Mouse (Mus musculus) mouse embryonic stem cell (cell line): ENCODE measurements at regions not wholly inside any gene's neighbourhood (a gene's known extent, or its start where the extent isn't known, plus 50 kb on each side); places are given as distances from the start of the nearest gene placed in this dataset.

Experiments
- in situ Hi-C, 2 experiments: fragments of 300-500 bp; cut with MboI; formaldehyde crosslinking; loops; 1 replicate in 1 of 2; 3 replicates in 1 of 2; pipeline ENCODE4 v1.14.3; 2019 to 2020; ENCODE audit warnings: low sequenced_read_pairs in 2 of 2, low pct_unique_long_range_greater_than_20kb in 1 of 2, mixed read lengths in 1 of 2; ENCODE audit not compliant: unreplicated experiment in 1 of 2

DNA sequence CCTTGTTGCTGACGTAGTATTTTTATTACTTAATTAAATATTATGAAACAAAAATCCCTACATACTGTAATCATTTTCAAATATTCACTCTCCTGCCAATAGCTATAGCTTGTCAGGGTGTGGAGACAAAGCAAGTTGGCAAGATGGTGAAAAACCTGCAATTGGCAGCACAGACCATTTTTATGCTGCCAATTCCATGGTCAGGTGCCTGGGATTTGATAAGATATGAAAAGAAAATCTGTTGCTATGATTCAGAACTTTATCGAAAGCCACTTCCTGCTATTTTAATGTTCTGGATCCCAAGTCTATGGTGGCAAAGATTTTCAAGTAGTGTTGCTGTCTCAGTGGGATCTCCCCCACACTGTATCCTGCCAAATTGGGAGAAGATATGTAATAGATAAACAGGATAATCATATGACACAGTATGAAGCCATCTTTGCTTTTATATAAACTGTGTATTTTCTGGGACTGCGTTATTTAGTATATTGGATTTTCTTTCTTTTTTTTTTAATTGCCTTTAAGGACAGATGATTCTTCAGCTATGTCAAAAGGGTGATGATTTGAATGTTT lies 165.3 kb upstream of the Lrrc3b start:
- in situ Hi-C loops = no loop called here

DNA sequence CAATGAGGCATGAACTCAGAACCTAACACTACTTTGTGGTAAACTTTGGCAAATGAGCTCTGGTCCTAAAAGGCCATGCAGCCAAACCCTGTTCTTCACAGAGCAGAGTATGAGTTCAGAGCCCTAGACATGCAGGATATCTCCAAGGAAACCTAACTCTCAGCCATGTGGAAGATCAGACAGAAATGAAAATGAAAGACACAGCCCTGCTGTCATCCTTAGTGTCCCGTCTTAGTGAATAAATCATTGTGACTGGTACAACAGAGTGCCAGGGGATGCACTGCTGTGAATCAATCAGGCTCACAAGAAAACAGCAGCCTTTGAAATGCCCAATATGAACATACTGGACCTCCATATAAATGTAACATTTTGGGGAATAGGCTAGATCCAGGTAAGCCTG lies 171.4 kb upstream of the Lrrc3b start:
- in situ Hi-C loops = no loop called here

DNA sequence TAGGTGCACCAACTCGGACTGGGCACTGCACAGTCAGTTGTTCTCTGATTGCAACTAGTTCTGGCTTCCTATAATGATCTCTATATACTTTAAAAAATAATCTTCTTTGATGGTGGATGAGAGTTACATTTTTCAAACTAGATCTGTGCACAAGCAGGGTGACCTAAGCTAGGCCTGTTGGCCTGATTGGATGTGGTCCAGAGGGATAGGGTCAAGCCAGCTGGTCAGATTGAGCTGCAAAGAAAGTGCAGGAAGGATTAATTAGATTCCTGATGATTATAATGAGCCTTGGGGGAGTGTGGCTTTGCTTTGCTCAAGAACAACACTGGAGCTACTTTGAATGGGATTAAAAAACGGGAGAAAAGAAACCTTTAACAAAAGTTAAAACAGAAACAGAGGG lies 195.8 kb upstream of the Lrrc3b start:
- in situ Hi-C loops = no loop called here

DNA sequence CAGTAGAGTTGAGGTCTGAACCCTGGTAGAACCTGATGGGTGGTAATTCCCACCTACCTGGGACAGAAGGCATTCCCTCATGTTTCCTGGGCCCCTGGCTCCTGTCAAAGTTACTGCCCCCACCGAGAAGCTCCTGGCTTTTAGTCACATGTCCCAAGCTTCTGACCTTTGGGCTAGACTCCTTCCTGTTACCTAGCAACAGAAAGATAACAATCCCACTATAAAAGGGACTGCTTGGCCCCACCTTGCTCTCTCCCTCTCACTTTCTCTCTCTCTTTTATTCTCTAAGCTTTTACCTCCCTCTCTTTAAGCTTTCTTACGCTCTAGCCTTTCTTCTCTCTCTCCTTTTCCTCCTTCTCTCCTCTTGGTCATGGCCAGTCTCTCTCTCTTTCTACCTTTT lies 198.9 kb upstream of the Lrrc3b start:
- in situ Hi-C loops = no loop called here

DNA sequence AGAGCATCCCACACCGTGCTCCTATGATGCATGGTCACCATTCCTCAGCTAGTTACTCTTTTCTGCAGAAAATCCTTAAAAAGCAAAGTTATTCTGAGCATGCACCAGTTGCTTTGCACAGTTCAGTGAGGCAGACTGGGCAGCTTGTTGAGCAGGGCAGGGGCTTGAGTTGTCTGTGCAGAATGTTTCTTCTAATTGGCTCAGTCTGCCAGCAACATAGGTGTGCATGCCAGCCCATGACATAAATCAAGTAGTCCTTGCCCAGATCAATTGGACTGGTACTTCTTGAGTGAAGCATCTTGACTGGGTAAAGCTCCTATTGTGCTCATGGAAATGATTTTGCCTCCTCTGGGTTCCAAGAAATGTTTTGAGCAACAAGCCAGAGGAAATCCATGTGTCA lies 200.1 kb upstream of the Lrrc3b start:
- in situ Hi-C loops = no loop called here

DNA sequence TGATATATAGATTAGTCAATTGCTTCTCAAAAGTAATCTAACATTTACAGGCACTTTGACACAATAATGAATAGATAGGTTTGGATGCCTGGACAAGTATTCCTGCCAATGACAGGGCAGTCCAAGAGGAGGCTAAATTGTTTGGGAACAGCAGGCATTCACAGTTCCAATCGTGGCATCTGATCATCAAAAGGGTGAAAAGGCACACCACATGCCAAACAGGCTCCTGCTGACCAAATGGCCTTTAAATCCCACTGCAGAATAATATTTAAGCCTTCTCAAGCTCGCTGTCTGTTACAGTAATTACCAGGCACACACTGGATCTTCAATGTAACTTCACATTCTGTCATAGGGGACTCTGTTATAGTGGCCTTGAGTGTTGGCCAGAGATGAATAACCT lies 222.1 kb upstream of the Lrrc3b start:
- in situ Hi-C loops = no loop called here

DNA sequence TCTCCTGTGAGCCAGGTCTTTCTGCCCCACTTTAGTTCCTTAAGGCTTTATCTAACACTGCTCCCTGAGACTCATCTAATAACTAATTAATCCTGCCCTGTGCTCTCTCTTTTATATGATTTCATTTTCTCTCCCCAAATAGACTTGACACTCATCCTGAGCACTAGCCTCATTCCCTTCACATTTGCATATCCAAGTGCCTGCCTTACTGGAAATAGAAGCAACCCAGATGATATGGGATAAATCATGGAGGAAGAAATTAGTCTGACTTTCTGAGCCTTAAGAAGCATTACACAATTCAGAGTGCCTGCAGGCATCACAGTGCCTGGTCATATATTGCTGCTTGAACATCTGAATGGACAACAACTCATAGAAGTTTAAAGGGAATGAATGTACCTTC lies 233.5 kb upstream of the Lrrc3b start:
- in situ Hi-C loops = no loop called here

DNA sequence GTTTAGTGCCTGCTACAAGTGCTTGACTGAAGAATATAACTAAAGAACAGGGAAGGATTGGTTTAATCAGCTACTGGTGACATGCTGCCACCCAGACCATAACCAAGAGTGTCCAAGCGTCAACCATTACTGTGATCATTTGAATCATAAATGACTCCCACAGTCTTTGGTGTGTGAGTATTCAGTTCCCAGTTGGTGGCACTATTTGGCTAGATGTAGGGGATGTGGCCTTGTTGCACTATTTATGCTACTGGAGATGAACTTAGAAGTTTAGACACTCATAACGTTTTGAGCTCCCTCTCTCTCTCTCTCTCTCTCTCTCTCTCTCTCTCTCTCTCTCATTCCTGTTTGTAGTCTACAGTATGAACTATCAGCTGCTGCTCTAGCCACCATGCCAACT lies 238.4 kb upstream of the Lrrc3b start:
- in situ Hi-C loops = no loop called here

DNA sequence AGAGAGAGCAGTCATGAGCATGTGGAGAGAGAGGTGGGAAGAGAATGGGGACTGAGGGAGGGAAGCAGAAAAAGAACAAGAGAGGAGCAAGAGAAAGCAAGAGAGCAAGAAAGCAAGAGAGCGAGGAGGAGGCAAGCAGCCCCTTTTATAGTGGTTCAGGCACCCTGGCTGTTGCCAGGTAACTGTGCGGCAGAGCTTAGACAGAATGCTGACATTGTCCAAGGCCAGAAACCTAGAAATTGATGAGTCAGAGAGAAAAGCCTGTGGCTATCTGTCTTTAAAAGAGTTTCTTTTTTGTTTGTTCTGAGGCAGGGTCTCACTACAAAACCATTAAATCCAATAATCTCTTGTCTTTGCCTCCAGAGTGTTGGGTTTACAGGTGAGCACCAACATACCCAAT lies 240.7 kb upstream of the Lrrc3b start:
- in situ Hi-C loops = no loop called here

DNA sequence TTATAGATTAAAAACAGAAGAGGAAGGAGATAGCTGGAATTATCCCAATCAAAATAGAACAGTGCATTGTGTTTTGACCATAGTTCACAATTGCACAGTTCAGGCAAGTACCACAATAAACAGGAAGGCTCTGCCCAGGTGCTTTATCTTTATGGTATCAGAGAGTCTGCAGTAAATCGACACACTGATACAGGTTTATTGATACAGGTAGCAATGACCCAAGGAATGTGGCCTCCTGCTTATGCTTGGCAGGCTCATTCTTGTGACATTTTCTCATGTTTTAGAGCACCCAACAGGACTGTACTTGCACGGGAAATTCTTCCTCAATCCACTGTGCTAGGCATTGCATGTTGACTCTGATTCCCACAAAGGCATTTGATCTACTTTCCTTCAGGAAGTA lies 259.2 kb upstream of the Lrrc3b start:
- in situ Hi-C loops = no loop called here

DNA sequence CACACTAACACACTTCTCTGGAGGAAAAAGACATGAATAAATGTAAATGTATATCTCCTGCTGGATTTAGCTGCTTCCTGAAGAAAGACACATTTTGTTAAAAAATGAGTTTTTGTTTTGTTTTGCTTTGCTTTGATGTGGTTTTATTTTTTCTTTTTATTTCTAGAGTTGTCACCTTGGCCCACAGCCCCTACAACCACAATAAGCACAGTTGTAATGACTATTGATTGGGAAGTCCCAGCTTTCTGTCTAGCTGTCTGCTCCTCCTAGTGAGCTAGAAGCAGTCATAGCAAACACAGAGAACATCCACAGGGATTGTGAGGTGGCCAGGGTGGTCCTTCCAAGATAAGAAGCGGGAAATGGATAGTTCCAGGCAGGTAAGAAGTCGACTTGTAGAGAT lies 259.8 kb upstream of the Lrrc3b start:
- in situ Hi-C loops = no loop called here

DNA sequence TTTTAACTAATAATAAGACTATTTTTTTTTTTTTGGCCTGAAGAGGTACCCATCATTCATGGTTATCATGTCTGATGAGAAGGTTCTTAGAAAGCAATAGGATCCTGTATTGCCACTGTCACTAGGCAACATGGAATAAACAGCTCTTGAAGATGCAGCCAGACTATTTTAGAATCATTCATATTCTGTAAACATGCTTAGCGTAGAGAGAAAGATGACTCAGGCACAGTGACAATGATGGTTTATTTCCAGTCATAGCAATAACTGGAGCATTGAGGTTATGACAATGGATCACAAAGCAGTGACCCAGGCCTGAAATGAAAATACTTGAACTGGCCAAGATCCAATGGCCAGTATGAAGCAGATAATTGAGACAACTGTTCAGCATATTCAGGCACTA lies 283.3 kb upstream of the Lrrc3b start:
- in situ Hi-C loops = no loop called here

DNA sequence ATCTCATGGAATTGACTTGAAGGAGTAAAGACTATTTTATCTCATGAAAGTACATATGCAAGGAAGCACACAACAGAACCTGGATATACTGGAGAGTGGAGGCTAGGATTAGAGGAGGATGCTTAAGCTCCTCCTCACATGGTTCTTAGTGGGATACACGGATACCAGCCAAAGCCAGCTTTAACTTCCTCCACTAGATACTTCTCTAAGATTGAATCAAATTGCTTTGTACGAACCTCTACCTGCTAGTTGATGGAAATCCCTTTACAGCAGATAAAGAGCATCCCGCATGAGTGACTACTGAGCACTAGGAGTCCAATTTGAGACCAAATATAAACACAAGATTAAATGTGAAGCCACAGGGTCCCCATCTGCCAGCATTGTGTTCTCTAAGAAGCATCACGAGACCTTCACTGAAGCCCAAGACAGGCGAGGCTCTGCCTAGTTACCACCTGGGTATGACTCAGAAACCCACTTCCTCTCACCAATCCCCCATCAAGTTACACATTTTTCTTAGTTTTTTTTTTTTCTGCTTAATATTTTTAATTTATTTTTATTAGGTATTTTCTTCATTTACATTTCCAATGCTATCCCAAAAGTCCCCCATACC lies 307.9 kb upstream of the Lrrc3b start:
- in situ Hi-C loops = no loop called here

DNA sequence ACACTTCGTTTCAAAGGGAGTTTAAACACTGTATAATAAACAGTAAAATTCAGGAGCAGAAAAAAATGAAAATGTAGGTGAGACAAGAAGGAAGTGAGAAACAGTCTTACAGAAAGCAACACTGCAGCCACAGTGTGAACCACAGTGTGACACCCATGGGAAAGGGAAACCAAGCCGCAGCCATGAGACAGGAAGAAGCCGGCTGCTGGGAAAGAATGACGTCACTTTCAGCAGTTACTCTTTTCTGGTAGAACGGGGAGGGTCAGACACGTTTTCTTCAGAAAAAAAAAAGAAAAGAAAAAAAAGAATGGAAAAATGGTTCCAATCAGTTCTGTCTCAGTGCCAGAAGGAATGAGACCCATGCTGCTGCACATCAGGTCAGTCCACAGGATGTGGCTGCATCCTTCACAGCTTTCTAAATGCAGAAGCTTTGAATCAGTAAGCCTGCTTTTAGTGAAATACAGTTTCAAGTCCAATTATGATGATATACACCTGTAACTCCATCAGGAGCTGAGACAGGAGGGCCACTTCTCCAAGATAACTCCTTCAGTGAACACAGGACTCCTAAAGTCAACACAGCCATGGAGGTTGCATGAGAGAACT lies 331.2 kb upstream of the Lrrc3b start:
- in situ Hi-C loops = no loop called here

DNA sequence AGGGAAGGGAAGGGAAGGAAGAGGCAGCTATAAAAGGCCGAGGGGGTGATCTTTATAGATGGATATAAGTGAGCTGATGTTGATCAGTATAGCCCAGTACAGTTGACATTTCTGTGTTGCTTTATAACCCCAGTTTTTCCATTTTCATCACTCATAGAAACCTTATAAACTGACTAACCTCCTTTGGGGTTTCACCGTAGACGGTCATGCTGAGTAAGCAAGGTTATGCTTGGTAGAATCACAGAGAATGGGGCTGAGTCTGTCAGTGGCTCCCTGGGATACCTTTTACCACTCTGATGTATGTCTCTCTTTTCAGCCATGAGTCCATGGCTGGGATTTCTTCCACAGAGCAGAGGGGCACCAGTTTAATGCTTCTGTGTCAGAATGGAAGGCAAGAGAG lies 345.9 kb upstream of the Lrrc3b start:
- in situ Hi-C loops = no loop called here

DNA sequence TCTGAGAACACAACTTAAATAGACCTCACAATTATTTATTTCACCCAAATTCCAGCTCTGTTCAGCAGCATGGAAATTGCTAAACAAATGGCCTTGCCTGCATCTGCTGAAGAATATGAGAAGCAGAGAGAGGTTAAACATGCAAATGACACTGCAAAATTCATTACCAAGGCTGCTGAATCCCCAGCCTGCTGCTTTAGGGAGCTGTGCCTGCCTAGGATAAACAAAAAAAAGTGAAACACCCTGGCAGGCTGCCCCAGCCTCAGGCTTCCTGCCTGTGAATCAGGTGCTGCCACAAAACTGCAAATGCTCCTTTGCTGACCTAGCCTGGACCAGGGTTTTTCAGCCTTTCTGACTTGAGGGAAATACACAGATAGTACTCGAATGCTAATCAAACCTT lies 346.4 kb upstream of the Lrrc3b start:
- in situ Hi-C loops = no loop called here

DNA sequence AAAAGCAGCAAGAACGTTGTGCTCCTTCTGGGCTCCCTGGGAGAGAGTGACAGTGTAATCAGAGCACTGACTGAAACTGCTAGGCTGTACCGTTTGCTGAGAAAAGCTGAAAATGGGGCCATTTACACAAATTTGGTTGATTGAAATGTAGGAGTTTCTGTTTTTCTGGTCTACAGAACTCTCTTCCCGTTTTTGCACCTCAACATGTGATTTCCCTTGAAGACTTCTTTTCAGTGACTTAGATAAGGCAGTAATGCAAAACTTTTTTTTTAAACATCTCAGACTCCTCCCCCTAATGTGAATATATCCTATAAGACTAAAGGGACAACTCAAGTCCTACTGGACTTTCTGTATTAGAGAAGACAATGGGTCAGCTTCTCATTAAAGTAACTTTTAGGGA lies 356.9 kb upstream of the Lrrc3b start:
- in situ Hi-C loops = no loop called here

DNA sequence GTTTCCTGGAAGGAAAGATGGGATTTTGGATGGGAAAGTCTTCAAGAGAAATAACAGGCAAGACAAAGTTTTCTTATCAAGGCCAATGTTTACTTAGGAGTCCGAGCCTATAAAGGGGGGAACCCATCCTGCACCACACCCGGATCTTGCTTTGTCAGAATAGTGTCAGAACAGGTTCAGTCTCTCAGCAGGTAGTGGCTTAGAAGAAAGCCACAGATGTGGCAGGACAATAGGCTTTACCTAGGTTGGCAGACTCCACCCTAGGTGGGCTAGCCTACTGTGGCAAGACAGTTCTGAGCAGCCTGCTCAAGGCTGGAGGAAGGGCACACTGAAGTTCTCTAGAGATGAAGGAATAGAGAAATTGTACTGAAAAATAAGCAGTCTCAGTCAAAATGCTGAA lies 358.2 kb upstream of the Lrrc3b start:
- in situ Hi-C loops = no loop called here

DNA sequence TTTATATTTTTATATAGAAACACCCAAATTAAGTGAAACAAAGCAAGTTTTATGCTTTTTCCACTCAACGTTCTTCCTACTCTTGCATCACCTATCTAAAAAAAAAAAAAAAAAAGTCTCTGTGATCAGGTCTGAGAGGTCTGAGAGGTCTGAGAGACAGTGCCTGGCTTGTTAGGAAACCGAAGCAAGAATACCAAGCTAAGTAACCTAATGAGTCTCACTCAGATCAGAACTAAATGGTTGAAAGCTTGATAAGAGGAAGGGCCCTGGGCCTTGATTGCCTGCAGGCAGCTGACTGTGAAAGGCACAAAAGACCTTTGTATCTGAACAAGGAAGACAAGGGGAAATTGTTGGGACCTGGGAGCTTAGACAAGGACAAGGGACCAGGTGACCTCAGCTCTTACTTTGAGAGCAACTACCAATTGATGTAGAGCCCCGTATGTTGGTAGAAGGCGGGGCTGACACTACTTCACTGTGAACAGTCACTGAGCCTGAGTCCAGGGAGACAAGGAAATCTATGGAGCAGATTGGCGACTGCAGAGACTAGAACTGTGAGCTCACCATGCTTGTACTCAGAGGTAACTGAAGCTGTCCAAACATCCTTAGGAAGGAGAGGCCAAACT lies 362.8 kb upstream of the Lrrc3b start:
- in situ Hi-C loops = no loop called here

DNA sequence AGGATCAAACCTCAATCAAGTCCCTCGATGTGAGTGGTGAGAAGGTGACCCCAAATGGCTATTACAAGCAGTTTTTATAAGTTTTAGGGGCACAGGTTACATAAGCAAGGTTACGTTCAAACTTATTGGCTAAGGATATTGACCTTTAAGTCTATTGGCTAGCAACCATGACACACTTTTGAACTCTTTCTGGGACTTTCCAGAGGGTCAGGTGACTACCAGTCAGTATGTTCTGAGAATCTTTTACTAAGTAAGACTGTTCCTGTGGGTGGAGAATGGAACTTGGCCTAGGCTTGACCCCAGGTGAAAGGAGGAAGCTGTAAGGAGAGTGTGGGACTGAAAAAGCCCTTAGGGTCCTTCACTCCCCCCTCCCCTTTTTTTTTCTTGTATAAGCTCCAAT lies 370.3 kb upstream of the Lrrc3b start:
- in situ Hi-C loops = no loop called here
